Mouse (Mus musculus) lung, embryonic 14.5 days (tissue): Measurements from ENCODE around the gene Gdi1. TPM values are rescaled to one million over a fixed set of nuclear protein-coding genes. Genes with fewer than 3 reads are reported as not detected.
"Not testable (repeated sequence)": the region's sequence is repeated elsewhere in the genome, so short reads cannot be mapped to it uniquely, and the experiment has no call there.

ENCODE experiments used
- ATAC-seq: fragments of 200-750 bp; cut with Nextera tagmentation; 2 replicates; pipeline ENCODE4 v1.8.0; 2017; ENCODE audit warnings: mild to moderate bottlenecking, moderate TSS enrichment, moderate library complexity; ENCODE audit not compliant: insufficient read depth
- DNase-seq: peaks from one replicate; pipeline ENCODE4 v3.0.0-alpha.2; 2015
- H3K27ac ChIP-seq: fragments of 300-500 bp; sonication (generic); 2 replicates; pipeline ENCODE4 v1.5.1; 2014; ENCODE audit warnings: low read depth, mild to moderate bottlenecking, moderate library complexity
- H3K27me3 ChIP-seq: fragments of 300-500 bp; sonication (generic); 2 replicates; pipeline ENCODE4 v1.6.1; 2014; ENCODE audit warnings: low read length, control low read depth; ENCODE audit not compliant: insufficient read depth
- H3K36me3 ChIP-seq: fragments of 300-500 bp; sonication (generic); 2 replicates; pipeline ENCODE4 v1.6.1; 2014; ENCODE audit warnings: control low read depth; ENCODE audit not compliant: insufficient read depth
- H3K4me1 ChIP-seq: fragments of 300-500 bp; sonication (generic); 2 replicates; pipeline ENCODE4 v1.6.1; 2014; ENCODE audit warnings: antibody characterized with exemption, control low read depth; ENCODE audit not compliant: insufficient read depth
- H3K4me2 ChIP-seq: fragments of 300-500 bp; sonication (generic); 2 replicates; pipeline ENCODE4 v1.6.1; 2014; ENCODE audit warnings: mild to moderate bottlenecking
- H3K4me3 ChIP-seq: fragments of 300-500 bp; sonication (generic); 2 replicates; pipeline ENCODE4 v1.5.1; 2014; ENCODE audit warnings: low read depth, low read length
- H3K9ac ChIP-seq: fragments of 300-500 bp; sonication (generic); 2 replicates; pipeline ENCODE4 v1.6.1; 2014
- H3K9me3 ChIP-seq: fragments of 300-500 bp; sonication (generic); 2 replicates; pipeline ENCODE4 v1.6.1; 2016; ENCODE audit warnings: low read depth, low read length, control low read depth
- CTCF ChIP-seq: IDR thresholded peaks from 2 replicates; pipeline ENCODE4 v1.5.1; 2016; ENCODE audit warnings: antibody characterized with exemption, low read depth
- WGBS: fragments of 180-500 bp; shearing (Covaris S2); extraction: QIAGEN DNeasy Blood & Tissue Kit; methylation state at CpG from one replicate; pipeline ENCODE4 v1.1.7; 2014; 5-methylcytosine and 5-hydroxymethylcytosine counted together
- microRNA-seq: library from miRNA; unstranded; fragments of <30 nt; microRNA quantifications from one replicate; pipeline ENCODE4, GENCODE M21; 2016; ENCODE audit warnings: borderline number of aligned reads
- polyA plus RNA-seq: library from polyadenylated mRNA; unstranded; fragments of >200 nt; fragmentation: Nextera tagmentation; extraction: Ambion mirVana; gene quantifications from 2 replicates; pipeline ENCODE4 v1.2.1, GENCODE M21; 2014

Gdi1 gene
- polyA plus RNA-seq, 1 experiment from 2014 or later: 156 TPM

DNA sequence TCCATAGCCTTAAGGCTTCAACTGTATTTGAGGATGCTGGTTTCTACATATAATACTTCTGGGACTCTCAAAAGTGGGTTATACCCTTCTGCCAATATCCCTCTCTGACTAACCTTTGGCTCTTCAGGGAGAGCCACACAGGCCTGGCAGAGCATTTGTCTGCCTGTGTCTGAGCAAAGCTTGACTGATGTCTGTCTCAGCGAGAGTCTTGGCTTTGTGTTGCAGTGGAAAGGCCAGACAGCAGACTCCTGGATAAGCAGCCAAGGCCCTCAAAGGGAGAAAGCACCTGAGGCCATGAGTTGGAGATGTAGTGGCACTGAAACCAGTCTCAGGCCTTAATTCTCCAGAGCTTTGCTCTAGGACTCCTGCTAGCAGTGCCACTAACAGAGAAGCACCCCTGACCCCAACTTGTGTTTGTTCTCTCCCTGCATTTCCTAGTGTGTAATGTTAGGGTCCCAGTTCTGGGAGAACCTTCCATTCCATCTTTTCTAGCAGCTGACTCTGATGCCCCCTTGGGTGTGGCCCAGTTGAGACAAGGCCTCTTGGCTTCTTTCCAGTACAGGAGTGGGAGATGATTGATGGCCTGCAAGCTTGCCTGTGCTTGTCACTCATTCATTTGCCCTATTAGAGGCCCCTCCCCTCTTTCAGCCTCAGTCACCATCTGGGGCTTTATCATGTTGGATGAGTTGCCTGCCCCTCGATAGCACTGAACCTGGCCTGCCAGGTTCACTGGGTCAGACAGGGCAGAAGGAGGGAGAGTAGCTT, 25.6 kb downstream of the Gdi1 start:
- DNase-seq: no peak
- no peak overlapping the region; the same call in 1 of the 2 replicates for H3K27ac ChIP-seq
- no peak for TF ChIP-seq CTCF

DNA sequence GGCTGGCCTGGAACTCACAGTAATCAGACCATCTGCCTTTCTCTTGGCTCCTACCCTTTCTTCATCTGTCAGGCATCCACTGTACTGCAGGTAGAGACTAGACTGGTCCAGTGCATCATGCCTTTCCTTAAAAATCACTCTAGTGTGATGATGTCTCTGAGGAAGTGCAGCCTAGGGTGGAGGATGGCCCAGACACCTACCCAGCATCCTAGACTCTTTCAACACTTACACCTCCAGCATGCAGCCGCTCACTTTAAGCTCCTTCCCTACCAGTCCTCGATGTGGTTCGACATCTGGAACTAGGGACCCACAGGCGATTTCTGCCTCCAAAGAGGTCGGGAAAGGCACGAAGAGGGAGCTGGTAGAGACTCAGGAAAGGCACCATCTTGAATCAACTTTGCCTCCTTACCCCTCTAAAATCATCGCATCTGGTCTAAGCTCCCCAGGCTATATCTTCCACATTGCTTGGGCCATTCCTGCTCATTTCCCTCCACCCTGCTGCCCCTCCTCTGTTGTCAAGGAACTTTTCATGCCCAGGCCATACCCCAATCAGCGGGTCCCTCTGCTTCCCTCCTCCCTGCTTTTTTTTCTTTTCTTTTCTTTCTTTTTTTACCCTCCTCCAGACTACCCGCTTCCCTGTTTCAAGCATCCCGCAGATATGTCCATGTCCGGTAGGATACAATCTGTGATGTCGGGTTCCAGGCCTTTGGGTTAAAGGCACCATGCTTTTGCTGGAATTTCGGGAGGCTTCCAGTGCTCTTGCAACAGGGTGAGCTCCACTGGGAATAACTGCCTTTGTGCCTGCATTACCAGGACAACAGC, 48.1 kb downstream of the Gdi1 start:
- no peaks in the 10 kb centered on the region for H3K9me3 ChIP-seq
- DNase-seq (peak; percentile 4), ATAC-seq (peak; percentile 72)
- H3K36me3 ChIP-seq: no peaks in the 10 kb centered on the region
- peak overlapping the region; percentile 48 for H3K9ac ChIP-seq
- H3K4me2 ChIP-seq: peak overlapping the region; percentile 67
- WGBS: 20% methylated on average over 13 of the region's 13 CpGs
- no peak overlapping the region for H3K27ac ChIP-seq
- no peaks in the 10 kb centered on the region for H3K4me1 ChIP-seq
- H3K4me3 ChIP-seq: peak overlapping the region; percentile 47
- H3K27me3 ChIP-seq: no peaks in the 10 kb centered on the region
- TF ChIP-seq CTCF: no peak

More for the DNA sequence above, 25.6 kb downstream of the Gdi1 start:
- Histone ChIP-seq H3K9me3 (no peaks in the 10 kb centered on the region), H3K4me1 (no peaks in the 10 kb centered on the region), H3K36me3 (0 out of 2 replicates have a peak, but pooled peaks cover 13% of the 10 kb centered on the region), H3K9ac (peak overlapping the region; percentile 56; the same call in 1 of the 2 replicates), H3K4me2 (peak overlapping the region; percentile 69), H3K4me3 (peak overlapping the region; percentile 48), H3K27me3 (no peaks in the 10 kb centered on the region)
- 27% methylated on average over 2 of the region's 2 CpGs for WGBS
- ATAC-seq: no peak

DNA sequence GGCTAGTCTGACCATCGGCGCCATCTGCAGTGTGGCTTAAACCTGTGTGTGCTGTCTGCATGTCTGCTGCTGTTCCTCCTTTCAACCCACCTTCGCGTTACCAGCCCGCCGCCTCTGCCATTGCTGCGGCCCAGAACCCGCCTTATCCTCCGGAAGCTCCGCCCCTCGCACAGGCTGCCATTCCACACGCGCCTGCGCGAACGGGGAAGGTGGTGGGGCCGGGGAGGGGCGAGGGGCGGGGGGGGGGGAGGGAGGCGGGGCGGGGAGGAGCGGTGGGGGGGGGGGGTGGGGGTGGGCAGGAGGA, 48.6 kb downstream of the Gdi1 start, which contains the start of gene Lage3:
Gene Lage3, minus strand, starts transcription at position 152 of the 304 bp plus-strand sequence.
- H3K27me3 ChIP-seq: no peaks in the 10 kb centered on the region
- H3K4me1 ChIP-seq: no peaks in the 10 kb centered on the region
- H3K4me3 ChIP-seq: peak within 1 kb of the TSS; percentile 47
- peak within 1 kb of the TSS; percentile 48 for H3K9ac ChIP-seq
- H3K9me3 ChIP-seq: no peaks in the 10 kb centered on the region
- peak; percentile 89 for ATAC-seq
- no peak for TF ChIP-seq CTCF
- no peaks in the 10 kb centered on the region for H3K36me3 ChIP-seq
- peak; percentile 87 for DNase-seq
- H3K27ac ChIP-seq: no peak within 1 kb of the TSS
- H3K4me2 ChIP-seq: peak within 1 kb of the TSS; percentile 67
- 27% methylated on average over 11 of the region's 22 CpGs for WGBS

DNA sequence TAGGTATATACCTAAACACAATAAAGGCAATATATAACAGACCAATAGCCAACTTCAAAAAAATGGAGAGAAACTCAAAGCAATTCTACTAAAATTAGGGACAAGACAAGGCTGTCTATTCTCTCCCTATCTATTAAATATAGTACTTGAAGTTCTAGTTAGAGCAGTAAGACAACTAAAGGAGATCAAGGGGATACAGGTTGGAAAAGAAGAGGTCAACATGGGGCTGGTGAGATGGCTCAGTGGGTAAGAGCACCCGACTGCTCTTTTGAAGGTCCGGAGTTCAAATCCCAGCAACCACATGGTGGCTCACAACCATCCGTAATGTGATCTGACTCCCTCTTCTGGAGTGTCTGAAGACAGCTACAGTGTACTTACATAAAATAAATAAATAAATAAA, 52.3 kb downstream of the Gdi1 start:
- H3K27ac ChIP-seq, H3K36me3 ChIP-seq, H3K4me2 ChIP-seq, H3K9ac ChIP-seq, H3K4me1 ChIP-seq, H3K27me3 ChIP-seq, ATAC-seq, H3K4me3 ChIP-seq, H3K9me3 ChIP-seq, DNase-seq: not testable (repeated sequence)
- WGBS: 77% methylated on average over 3 of the region's 3 CpGs

DNA sequence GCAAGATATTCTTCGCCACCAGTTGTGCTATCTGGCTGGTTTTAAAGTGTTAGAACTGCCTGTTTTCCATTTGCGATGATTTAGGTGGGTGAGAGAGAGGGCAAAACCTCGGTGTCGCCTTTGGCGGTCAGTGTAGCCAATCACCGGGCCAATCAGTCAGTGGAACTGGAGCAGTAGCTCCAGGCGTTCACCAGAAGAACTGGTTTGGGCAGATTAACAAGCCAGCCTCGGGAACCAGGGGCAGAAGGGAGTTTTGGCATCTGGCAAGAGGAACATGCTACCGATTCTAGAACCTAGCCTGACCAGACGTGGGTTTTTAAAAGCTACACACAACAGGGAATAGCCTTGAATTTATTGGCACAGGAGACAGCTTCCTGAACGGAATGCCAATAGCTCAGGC, 54.4 kb downstream of the Gdi1 start:
- Histone ChIP-seq H3K4me2 (no peak overlapping the region), H3K4me1 (no peaks in the 10 kb centered on the region), H3K27ac (no peak overlapping the region), H3K4me3 (no peak overlapping the region), H3K9me3 (no peaks in the 10 kb centered on the region), H3K9ac (no peak overlapping the region), H3K36me3 (no peaks in the 10 kb centered on the region), H3K27me3 (no peaks in the 10 kb centered on the region)
- 36% methylated on average over 11 of the region's 11 CpGs for WGBS
- DNase-seq (peak; percentile 30), ATAC-seq (no peak)
- TF ChIP-seq CTCF: no peak

Small RNA genes within 50 kb of the gene (microRNA-seq; reads per million reads assigned to microRNA genes)
- 0.95 reads per million for gene Mir7091
- not detected for gene Mir7092

Other genes with a start within 250 kb of the Gdi1 start
- gene Opn1mw, start 177.5 kb upstream of the Gdi1 start, polyA plus RNA-seq: not detected in 2 replicates
- 11.6 and 11.9 TPM in 2 replicates for gene Mecp2, start 169.6 kb upstream of the Gdi1 start, polyA plus RNA-seq
- not detected in 2 replicates for gene Tex28, start 137.2 kb upstream of the Gdi1 start, polyA plus RNA-seq
- gene Tktl1, start 127.7 kb upstream of the Gdi1 start, polyA plus RNA-seq: not detected in 2 replicates
- 474 and 504 TPM in 2 replicates for gene Flna, start 55.2 kb upstream of the Gdi1 start, polyA plus RNA-seq
- gene Emd, start 50.3 kb upstream of the Gdi1 start, polyA plus RNA-seq: 29.1 and 29.3 TPM in 2 replicates
- gene Rpl10, start 34.2 kb upstream of the Gdi1 start, polyA plus RNA-seq: 989 and 995 TPM in 2 replicates
- 54.1 and 54.3 TPM in 2 replicates for gene Taz, start 23.1 kb upstream of the Gdi1 start, polyA plus RNA-seq
- gene Dnase1l1, start 22.7 kb upstream of the Gdi1 start, polyA plus RNA-seq: 10.3 and 11.0 TPM in 2 replicates
- 109 and 117 TPM in 2 replicates for gene Atp6ap1, start 7.9 kb upstream of the Gdi1 start, polyA plus RNA-seq
- 50.9 and 53.2 TPM in 2 replicates for gene Fam50a, start 8.0 kb downstream of the Gdi1 start, polyA plus RNA-seq
- 8.7 and 11.9 TPM in 2 replicates for gene Plxna3, start 24.1 kb downstream of the Gdi1 start, polyA plus RNA-seq
- 113 and 114 TPM in 2 replicates for gene Lage3, start 48.6 kb downstream of the Gdi1 start, polyA plus RNA-seq
- 88.8 and 90.6 TPM in 2 replicates for gene Ubl4a, start 68.2 kb downstream of the Gdi1 start, polyA plus RNA-seq
- 22.9 and 23.2 TPM in 2 replicates for gene Slc10a3, start 68.4 kb downstream of the Gdi1 start, polyA plus RNA-seq
- gene Fam3a, start 88.3 kb downstream of the Gdi1 start, polyA plus RNA-seq: 34.2 and 37.1 TPM in 2 replicates
- 19.6 and 20.0 TPM in 2 replicates for gene Ikbkg, start 88.3 kb downstream of the Gdi1 start, polyA plus RNA-seq
- 48.7 and 53.8 TPM in 2 replicates for gene G6pdx, start 124.2 kb downstream of the Gdi1 start, polyA plus RNA-seq
- not detected in 2 replicates for gene Gm6880, start 176.4 kb downstream of the Gdi1 start, polyA plus RNA-seq